Mouse (Mus musculus) spleen, adult 18-20 months (tissue): ENCODE data around the gene Gm5141.
A peak's percentile ranks its signal among the peaks of the same experiment; 100 is the strongest.
"Not testable (repeated sequence)": the region's sequence is repeated elsewhere in the genome, so short reads cannot be mapped to it uniquely, and the experiment has no call there.

Experiments used
- DNase-seq, 2 experiments: peaks; one replicate each; pipeline ENCODE4 v3.0.0; 2022; ENCODE audit warnings: mixed read lengths in 2 of 2

The Gm5141 gene

GRCm38 (mm10) chr13:62785199-62786134 is at the start of gene Gm5141:
Gm5141 (minus strand) TSS chr13:62785808.
- DNase-seq, result peak; percentile 16 to 41

- DNase-seq, result no peak
Observed at GRCm38 (mm10) chr13:62833341-62833740, 47.7 kb upstream of the Gm5141 start.

GRCm38 (mm10) chr13:62832239-62832638 is 46.6 kb upstream of the Gm5141 start:
- no peak for DNase-seq

- DNase-seq, result not testable (repeated sequence)
Observed at GRCm38 (mm10) chr13:62815705-62816104, 30.1 kb upstream of the Gm5141 start.

GRCm38 (mm10) chr13:62812713-62813112 is 27.1 kb upstream of the Gm5141 start:
- DNase-seq, result no peak

GRCm38 (mm10) chr13:62807981-62808380 is 22.4 kb upstream of the Gm5141 start:
- not testable (repeated sequence) for DNase-seq

- not testable (repeated sequence) for DNase-seq
Observed at GRCm38 (mm10) chr13:62786135-62786493, 506 bp upstream of the Gm5141 start.

- DNase-seq, result peak in 1 of 2 experiments; percentile 13
Observed at GRCm38 (mm10) chr13:62763806-62764205, 21.8 kb downstream of the Gm5141 start.

GRCm38 (mm10) chr13:62760432-62761415 is 24.9 kb downstream of the Gm5141 start, which contains the start of gene Platr25:
Platr25 (minus strand) TSS chr13:62760709.
- peak; percentile 41 to 48 for DNase-seq

GRCm38 (mm10) chr13:62733322-62733721 is 52.3 kb downstream of the Gm5141 start:
- no peak for DNase-seq
